Mouse (Mus musculus) splenic B cell, adult 2 months (primary cell): Measurements from ENCODE around the gene Drg1.

Experiments
- DNase-seq: peaks from one replicate; pipeline ENCODE4 v3.0.0-alpha.2; 2011; ENCODE audit warnings: low read depth, low spot score
- H3K27me3 ChIP-seq: 2 replicates; pipeline ENCODE4 v1.6.1; 2012; ENCODE audit warnings: mild to moderate bottlenecking, low read length, moderate library complexity, mixed read lengths; ENCODE audit not compliant: control insufficient read depth, poor library complexity, insufficient read depth, severe bottlenecking
- H3K36me3 ChIP-seq: 2 replicates; pipeline ENCODE4 v1.6.1; 2012; ENCODE audit warnings: mild to moderate bottlenecking, low read length, moderate library complexity, mixed read lengths; ENCODE audit not compliant: control insufficient read depth, poor library complexity, insufficient read depth, severe bottlenecking

The Drg1 gene

GRCm38 (mm10) chr11:3266079-3266685 is at the start of gene Drg1:
Gene Drg1, minus strand, starts transcription at chr11:3266415.
- DNase-seq = peak; percentile 95
- Histone ChIP-seq H3K27me3 (no peaks in the 10 kb centered on the region; the same call in 1 of the 2 replicates), H3K36me3 (peaks cover 6% of the 10 kb centered on the region)

DNA sequence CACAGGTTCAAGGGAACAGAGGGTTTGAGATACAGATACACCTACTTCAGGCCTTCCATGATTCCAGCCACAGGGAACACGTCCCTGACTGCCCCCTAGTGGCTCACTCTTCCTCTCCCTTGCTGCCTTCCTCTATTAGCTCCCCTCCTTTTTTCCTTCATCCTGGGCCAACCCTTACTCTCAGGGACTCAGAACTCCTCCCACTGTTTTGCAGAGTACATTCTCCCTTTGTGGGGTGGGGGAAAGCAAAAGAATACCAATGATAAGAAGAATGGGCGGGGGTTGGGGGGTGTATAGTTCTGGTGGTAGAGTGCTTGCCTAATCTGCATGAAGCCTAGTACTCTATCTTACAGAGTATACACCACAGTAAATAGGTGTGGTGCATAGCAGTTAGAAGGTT is 47.9 kb upstream of the Drg1 start:
- Histone ChIP-seq H3K27me3 (no peaks in the 10 kb centered on the region), H3K36me3 (peaks cover 6% of the 10 kb centered on the region)
- DNase-seq = peak; percentile 64

DNA sequence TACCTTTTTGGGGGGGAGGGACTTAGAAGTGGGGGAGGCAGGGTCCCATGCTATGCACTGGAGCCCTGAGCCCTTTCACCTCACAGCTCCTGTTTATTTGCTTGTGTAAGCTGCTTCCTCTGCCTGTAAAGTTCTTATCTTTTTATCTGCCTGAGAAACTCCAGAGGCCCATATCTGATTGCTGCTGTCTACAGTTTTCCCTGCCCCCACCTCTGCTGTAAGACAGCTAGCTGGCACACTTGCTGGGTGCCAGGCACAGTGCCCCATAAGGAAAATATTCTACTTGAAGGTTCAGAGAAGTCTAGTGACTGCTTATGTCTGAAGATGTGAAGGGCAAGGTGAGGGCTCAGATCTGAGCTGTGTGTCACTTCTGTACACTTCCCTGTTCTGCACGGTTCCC is 47.1 kb upstream of the Drg1 start:
- DNase-seq = no peak
- Histone ChIP-seq H3K36me3 (peaks cover 9% of the 10 kb centered on the region), H3K27me3 (no peaks in the 10 kb centered on the region)

- DNase-seq = no peak
- no peaks in the 10 kb centered on the region for H3K27me3 ChIP-seq
- H3K36me3 ChIP-seq = peaks cover 17% of the 10 kb centered on the region
These were observed 45.6 kb upstream of the Drg1 start for GRCm38 (mm10) chr11:3311586-3312347.

GRCm38 (mm10) chr11:3310789-3311585 is 44.8 kb upstream of the Drg1 start:
- no peak for DNase-seq
- H3K27me3 ChIP-seq = no peaks in the 10 kb centered on the region
- H3K36me3 ChIP-seq = peaks cover 19% of the 10 kb centered on the region

DNA sequence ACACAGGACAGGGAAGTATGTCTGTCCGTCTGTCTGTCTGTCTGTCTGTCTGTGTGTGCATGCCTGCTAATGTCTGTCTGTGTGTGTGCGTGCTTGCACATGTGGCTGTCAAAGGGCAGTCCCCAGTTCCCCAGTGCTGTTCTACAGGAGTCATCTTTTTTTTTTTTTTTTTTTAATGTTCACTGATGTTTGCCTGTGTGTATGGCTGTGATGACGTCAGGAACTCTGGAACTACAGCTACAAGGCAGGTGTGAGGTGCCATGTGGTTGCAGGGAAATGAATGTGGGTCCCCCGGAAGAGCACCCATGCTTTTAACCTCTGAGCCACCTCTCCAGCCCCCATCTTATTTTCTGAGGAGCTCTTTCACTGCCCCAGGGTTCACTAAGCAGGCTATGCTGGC is 43.7 kb upstream of the Drg1 start:
- Histone ChIP-seq H3K36me3 (peaks cover 26% of the 10 kb centered on the region), H3K27me3 (no peaks in the 10 kb centered on the region)
- DNase-seq = peak; percentile 24

- Histone ChIP-seq H3K27me3 (no peaks in the 10 kb centered on the region), H3K36me3 (peaks cover 35% of the 10 kb centered on the region)
- no peak for DNase-seq
These were observed 41.7 kb upstream of the Drg1 start for GRCm38 (mm10) chr11:3307875-3308274.

DNA sequence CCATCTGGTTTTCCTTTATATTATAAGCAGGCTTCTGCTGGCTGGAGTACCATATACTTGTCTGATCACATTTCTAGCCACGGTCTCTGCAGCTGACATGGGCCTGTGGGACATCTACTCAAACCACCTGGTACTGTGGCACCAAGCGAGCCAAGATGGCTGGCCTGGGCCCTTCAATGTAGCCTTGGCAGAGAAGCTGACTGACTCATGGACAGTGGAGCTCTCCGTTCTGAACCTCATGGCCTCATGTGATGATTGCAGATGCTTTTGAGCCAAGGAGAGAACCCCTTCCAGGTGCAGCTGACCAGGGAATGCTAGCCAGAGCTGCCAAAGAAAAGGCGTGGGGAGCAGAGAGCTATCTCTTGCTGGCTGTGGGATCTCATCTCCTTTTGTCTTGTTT is 39.6 kb upstream of the Drg1 start:
- no peaks in the 10 kb centered on the region for H3K27me3 ChIP-seq
- H3K36me3 ChIP-seq = peaks cover 34% of the 10 kb centered on the region
- DNase-seq = no peak

DNA sequence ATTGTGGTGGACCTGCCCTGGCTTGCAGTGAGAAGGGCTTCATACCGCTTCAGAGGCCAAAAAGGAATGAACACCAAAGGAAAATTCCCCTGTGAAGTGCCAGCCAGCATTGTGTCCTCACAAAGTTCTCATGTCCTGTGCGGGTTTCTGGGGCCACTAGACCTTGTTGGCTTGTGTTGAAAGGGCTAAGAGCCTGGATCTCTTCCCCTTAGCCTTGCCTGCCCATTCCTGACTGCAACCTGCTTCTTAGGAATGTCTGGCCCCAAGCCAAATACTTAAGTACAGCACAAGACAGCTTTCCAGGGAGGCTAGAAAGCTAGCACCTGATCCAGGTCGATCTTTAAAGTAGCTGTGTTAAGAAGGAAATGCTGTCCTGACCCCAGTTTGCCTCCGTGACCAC is 36.6 kb upstream of the Drg1 start:
- Histone ChIP-seq H3K27me3 (no peaks in the 10 kb centered on the region), H3K36me3 (peaks cover 32% of the 10 kb centered on the region)
- no peak for DNase-seq

GRCm38 (mm10) chr11:3302385-3302784 is 36.2 kb upstream of the Drg1 start:
- Histone ChIP-seq H3K36me3 (peaks cover 28% of the 10 kb centered on the region), H3K27me3 (no peaks in the 10 kb centered on the region)
- DNase-seq = no peak

DNA sequence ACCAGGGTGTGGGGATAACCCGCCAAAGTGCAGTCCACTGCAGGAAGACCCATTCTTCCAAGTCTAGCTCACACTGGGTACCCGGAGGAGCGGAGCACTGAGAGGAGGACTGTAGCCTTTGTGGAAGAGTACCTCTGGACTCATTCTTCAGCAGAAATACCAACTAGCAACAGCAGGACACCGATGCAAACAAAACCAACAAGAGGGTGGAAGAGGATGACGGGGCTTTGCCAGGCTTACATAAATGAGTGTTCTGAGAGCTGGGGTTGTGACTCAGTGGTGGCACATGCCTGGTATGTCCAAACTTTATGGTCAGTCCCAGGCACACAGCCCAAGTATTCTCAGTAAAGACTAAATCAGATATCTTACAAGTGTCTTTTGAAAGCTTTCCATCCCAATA is 34.9 kb upstream of the Drg1 start:
- Histone ChIP-seq H3K27me3 (no peaks in the 10 kb centered on the region), H3K36me3 (peaks cover 26% of the 10 kb centered on the region)
- no peak for DNase-seq

DNA sequence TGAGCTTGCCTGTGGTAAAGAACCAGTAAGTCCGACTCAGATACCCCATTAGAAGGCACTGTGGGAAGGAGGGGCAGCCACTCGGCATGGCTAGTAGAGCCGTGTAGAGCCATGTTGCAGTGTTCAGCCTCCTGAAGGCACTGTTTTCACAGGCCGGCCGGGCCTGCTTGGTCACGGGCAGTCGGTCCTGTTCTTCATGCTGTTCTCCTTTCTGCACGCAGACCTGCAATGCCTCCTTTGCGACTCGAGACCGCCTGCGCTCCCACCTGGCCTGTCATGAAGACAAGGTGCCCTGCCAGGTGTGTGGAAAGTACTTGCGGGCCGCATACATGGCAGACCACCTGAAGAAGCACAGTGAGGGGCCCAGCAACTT is 32.6 kb upstream of the Drg1 start:
- Histone ChIP-seq H3K27me3 (no peaks in the 10 kb centered on the region), H3K36me3 (peaks cover 16% of the 10 kb centered on the region)
- DNase-seq = no peak

- H3K27me3 ChIP-seq = no peaks in the 10 kb centered on the region
- peak; percentile 40 for DNase-seq
These were observed 31.9 kb upstream of the Drg1 start for GRCm38 (mm10) chr11:3297871-3298812.

DNA sequence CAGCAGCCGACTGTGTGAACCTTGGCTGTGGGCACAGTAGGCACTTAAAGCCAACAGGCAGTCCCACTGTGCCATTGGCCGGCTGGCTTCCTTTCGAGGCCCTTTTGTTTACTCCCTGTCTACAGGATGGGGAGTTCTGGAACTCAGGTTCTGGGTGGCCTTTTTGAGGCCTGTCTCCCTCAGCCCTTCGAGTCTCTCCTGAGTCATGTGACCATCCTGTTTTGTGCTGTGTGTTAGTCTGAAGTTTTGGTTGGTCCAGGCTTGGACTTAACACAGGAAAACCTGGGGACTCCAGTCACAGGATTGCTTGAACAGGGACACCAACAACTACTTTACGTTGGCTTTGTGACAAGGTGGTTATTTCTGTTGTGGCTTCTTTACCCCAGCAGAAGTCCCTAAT is 29.8 kb upstream of the Drg1 start:
- peaks cover 9% of the 10 kb centered on the region for H3K36me3 ChIP-seq
- no peak for DNase-seq
- no peaks in the 10 kb centered on the region for H3K27me3 ChIP-seq

More at GRCm38 (mm10) chr11:3297871-3298812, 31.9 kb upstream of the Drg1 start:
- H3K36me3 ChIP-seq = peaks cover 12% of the 10 kb centered on the region
